Mouse (Mus musculus): ENCODE measurements around the gene Entpd1.

Entpd1 gene

DNA sequence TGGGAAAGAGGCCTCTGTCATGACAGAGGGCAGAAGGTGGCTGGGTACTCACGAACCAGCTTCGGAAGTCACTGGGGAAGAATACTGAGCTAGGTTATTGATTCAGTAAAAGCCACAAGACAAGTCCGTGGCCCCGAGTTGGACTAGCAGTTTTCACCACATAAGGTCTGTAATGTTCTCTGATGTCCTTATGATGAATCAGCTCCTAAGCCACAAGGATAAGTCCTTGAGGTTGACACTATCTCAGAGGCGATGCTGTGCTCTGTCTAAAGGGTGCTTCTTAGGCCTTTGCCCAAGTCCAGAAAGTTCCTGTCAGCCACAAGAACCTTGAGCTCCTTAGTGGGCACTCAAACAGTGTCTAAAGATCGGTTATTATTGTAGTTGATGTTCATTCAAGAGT is 49.7 kb downstream of the Entpd1 start:
- intact Hi-C loops (cut with DNase I) = no loop called here

DNA sequence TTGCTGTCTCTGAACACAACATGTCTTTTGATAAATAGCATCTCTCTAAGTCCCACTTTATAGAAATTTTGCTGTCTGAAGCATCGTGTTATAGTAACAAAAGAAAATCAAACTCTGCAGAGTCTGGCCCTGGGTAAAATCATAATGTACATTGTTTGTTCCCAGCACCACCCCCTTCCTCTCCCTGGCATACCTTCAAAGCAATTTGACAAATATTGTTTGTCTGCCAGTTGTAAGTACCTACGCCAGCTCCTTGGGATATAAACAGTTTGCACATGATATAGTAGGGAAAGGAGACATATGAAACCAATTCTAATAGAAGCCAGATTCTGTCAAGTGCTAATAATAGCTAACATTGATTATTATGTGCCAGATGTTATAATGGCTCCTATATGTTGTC is 50.6 kb downstream of the Entpd1 start:
- intact Hi-C loops (cut with DNase I) = no loop called here

DNA sequence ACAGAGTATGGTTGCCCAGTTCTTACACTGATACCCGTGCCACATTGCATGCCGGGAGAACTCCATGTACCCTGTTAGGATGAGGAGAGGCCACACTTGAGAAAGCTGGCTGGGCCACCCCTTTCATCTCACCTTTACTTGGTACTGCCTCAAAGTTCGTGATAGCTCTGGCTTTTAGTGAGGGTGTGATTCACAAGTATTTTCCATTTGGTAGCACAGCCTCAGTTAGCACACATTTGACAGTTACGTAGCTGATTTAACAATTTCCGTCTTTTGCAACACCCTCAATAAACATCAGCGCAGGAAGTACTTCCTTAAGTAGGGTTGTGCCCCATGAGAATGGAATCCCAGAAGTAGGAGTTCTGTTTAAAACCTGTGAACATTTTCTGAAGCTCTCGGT is 53.6 kb downstream of the Entpd1 start:
- intact Hi-C loops (cut with DNase I) = no loop called here

DNA sequence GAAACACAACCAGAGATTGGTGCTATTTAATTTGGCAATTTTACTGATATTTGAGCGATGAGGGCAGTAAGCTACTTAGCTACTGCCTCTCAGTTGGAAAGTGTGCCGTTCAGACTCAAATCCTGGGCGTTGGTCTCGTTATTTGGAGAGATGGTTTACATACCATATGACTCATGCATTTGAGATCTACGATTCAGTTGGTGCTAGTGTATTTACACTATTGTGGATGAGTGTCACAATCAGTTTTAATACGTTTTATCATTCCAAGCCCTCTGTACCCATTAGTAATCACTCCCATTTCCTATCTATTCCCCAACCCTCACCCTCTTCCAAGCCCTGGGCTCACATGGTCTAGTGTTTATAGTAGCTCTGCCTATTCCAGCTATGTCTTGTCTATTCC is 54.9 kb downstream of the Entpd1 start:
- intact Hi-C loops (cut with DNase I) = no loop called here

DNA sequence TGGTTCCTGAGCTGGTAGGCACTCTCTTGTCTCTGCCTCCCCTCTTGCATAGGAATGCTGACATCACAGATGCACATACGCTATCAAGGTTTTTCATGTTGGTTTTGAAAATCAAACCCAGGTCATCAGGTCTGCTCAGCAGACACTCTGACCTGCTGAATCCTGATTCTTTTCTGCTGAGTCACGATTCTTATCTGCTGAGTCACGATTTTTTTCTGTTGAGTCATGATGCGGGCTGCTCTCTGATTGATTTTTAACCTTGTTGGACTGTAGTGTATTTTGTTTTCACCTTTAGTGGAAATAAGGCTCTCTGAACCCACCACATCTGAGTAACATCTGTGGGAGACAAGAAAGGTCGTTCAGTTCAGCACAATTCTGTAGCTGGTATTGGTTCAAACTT is 63.2 kb downstream of the Entpd1 start:
- intact Hi-C loops (cut with DNase I) = no loop called here

DNA sequence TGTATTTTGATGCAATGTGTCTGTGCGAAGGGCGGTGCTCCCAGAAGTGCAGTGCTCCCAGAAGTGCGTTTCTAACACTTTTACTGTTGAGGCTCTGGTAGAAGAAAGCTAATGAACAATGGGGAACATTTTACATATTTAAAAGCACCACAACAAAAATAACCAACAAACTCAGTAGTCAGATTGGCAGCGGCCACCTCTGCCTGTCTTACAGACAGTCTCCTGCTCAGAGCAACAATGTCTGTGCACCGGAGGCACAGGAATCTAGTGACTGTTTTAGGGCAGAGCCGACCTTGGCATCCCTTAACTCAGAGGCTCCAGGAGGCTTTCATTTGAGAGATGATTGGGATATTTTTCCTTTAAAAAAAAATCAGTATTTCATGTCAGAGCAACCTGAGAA is 65.9 kb downstream of the Entpd1 start:
- intact Hi-C loops (cut with DNase I) = no loop called here

DNA sequence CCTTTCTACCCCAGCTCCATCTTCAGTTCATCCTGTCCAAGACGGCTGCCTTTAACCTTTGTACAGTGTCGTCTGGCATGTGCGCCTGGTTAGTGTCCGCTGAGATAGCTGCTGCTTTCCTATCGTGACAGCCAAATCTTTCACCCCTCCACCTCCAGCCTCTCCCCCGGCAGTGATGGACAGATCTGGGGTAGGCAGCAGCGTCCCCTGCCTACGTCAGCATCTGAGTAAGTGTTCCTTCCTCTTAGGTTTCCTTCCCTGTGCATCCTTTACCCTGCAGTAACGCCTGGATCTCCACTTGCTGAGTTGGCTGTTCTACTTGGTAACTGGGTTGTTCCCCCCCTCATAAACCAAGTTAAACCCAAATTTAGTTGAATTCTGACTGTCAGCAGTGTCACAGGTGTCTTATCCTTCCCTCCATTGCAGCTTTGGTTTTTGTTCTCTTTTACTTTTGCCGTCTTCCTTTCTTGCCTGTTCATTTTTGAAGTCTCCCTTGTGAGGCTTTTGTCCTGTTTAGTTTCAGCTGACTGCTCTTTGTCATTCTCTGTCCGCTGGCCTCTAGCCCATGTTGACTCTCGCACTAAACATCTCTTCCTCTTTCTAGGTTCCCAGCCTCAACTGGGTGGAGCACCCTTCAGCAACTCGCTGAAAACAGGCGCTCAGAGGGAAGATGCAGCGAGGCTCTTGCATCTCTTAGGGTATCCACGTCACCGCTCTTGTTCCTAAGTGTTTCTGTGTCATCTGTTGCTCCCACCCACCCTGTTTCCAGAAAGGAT is 66.6 kb downstream of the Entpd1 start:
- intact Hi-C loops (cut with DNase I) = no loop called here

DNA sequence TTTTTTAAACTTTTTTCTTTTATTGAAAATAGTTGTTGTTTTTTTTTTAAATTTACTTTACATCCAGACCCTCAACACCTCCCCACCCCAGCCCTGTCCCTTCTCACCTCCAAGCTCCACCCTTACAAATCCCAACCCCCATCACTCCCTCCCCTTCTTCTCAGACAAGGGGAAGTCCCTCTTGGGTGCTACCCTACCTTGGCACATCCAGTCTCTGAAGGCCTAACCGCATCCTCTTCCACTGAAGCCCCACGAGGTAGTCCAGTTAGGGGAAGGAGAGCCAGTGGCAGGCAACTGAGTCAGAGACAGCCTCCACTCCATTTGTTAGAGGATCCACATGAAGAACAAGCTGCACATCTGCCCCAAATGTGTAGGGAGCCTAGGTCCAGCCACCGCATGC is 67.5 kb downstream of the Entpd1 start:
- intact Hi-C loops (cut with DNase I) = no loop called here

DNA sequence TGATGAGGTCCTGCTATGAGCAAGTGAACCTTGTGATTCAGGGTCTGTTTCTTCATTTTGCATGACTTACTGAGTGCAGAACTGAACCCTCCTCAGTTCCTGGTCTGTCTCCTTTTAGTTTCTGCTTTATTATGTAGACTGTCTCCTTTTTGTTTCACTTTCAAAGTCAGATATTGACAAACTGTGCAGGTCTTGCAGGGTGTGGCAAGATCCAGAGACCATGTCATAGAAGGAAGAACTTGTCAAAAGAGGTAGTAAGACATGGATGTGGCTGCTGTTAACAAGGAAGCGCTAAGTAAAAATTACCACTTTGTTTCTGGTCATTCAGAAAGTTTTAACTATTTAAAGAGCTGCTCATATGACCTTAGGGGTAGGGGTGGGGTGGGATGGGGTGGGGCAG is 72.0 kb downstream of the Entpd1 start:
- intact Hi-C loops (cut with DNase I) = no loop called here

DNA sequence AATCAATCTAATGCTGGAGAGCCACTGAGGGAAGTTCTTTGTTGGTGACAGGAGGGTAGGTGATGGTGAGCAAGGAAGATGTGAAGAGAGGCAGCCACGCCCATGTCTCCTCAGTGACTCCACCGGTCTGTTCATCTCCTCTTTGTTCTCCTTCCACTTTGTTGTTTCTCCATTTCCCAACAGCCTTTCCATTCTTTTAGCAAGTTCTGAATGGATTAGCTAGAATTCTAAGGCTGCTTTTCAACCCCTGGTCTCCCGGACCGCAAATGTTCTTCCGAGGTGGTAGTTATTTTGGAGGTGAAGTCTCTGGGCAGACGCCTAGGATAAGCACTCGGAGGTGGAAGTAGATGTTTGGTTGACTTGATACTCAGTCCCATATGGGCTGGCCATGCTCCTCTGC is 72.4 kb downstream of the Entpd1 start:
- intact Hi-C loops (cut with DNase I) = no loop called here

DNA sequence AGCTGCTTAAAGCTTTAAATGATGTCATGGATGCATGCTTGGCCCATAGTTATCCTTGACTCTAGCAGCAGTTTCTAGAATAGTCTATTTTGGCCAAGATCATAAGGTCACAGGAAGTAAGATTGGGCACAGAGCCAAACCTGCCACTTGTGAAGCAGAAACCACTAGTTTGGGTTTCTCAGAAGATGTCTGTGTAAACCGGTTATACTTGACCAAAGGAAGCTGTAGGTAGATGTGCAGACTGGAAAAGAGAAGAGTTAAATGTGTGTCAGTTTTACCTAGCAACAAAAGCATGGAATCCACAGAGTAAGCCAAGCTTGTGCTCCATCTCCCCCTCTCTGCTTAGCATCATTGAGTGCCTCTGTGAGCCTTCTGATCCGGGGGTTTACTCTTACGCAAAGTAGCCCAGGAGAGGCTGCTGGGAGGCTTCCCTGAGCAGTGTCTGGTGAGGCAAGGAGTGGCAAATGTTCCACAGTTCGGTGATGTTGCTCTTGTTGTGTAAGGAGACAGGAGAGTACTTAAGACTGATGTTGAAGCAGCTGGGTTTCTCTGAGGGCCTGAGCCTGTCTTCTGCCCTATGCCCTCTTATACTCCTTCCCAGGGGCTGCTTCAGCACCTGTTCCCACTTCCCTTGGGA is 75.2 kb downstream of the Entpd1 start:
- intact Hi-C loops (cut with DNase I) = no loop called here

DNA sequence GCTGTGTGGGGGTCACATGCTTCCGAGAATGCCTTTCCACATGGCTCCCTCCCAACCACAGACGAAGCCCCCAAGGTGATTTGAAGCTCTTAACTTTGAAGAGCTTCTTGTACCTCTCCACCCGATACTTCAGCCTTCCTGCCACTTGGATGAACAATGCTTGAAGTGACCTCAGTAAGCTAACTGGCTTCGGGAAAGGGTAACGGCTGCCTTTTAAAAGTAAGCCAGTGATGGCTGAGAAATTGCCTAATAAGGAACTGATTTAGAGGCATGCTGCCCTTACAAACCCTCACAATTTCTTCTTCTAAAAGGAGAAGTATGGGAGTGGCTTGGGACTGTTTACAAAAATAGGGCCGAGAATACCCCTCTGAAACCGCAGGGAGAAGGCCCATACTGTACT is 81.0 kb downstream of the Entpd1 start:
- intact Hi-C loops (cut with DNase I) = no loop called here

DNA sequence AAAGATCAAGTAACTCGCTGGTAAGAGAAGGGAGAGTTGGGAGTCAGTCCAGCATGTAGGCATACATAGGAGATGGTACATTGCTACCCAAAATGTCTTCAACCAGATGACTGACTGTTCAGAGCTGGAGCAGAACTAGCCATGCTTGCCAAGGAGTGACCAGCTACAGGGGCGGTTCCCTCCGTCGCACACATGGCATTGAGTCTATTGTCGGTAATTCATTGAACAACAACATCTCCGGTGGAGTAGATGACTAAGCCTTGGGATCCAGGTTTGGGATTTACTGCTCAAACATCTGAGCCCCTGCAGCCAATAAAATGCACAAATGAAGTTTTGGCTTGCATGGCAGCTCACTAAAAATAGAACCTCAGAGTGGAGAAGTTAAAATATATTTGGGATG is 84.0 kb downstream of the Entpd1 start:
- intact Hi-C loops (cut with DNase I) = no loop called here

DNA sequence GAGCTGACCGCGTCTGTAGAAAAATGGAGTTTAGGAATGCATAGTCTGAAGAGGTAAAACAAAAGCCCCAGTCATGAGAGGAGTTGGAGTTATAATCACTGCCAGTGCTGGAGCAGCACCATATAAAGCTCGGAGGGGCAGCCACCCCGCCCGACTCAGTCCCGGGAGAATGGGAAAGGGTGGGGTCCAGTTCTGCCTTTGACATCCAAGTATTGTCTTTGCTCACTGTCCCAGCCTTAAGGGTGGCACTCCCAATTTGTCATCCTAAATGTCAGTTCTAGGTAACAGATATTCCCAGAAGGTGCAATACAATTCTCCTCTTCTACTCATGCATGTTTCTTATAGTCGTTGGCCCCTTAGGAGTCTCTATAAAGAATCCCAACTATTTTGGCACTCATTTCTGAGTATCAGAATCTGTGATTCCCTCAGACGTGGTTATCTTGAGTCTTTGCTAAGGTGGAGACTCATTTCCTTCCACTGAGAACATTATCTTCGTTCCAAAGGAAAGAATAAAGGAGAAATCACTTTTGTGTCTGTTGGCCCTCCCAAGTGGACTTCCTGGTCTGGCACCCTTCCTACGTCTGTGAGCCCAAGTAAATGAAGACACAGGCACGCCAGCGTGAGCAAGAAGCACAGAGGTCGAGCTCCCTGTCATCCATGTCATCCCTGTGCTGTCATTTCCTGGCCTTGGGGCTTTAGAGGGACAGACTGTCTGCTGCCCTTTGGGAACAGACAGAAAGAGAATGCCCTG is 86.1 kb downstream of the Entpd1 start:
- intact Hi-C loops (cut with DNase I) = no loop called here

DNA sequence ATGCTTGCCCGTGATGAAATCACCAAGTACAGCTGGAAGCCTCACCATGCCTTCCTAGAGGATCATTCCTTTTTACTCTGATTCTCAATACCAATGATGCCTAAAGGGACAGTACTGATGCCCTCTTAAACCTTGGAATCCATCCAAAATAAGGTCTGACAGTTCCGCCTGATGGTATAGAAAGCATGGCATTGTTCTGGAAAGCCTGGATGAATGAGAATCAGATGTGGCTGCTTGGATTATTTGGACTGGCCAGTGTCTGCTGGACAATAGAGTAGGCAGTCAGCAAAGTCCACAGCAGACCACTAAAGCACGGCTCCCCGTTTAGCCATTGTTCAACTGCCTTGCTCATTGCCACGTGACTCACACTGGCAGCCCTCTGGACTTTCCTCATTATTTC is 87.7 kb downstream of the Entpd1 start:
- intact Hi-C loops (cut with DNase I) = no loop called here

DNA sequence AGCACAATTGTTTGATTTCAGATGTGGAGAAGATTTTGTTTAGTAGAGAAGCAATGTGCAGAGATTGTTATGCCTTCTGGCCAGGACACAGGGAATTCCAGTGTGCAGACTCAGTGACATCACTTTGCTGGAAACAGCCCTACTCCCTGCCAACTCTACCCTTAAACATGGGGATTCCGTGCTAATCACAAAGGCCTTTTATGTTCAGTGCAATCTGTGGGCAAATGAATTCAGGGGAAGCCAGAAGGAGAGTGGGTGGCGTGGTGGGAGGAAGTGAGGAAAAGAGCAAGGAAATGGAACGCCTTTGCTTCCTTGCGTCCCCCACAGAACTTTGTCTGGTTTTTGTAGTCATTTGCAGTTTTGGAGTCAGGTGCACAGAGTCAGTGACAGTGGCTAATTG is 90.2 kb downstream of the Entpd1 start:
- intact Hi-C loops (cut with DNase I) = no loop called here

DNA sequence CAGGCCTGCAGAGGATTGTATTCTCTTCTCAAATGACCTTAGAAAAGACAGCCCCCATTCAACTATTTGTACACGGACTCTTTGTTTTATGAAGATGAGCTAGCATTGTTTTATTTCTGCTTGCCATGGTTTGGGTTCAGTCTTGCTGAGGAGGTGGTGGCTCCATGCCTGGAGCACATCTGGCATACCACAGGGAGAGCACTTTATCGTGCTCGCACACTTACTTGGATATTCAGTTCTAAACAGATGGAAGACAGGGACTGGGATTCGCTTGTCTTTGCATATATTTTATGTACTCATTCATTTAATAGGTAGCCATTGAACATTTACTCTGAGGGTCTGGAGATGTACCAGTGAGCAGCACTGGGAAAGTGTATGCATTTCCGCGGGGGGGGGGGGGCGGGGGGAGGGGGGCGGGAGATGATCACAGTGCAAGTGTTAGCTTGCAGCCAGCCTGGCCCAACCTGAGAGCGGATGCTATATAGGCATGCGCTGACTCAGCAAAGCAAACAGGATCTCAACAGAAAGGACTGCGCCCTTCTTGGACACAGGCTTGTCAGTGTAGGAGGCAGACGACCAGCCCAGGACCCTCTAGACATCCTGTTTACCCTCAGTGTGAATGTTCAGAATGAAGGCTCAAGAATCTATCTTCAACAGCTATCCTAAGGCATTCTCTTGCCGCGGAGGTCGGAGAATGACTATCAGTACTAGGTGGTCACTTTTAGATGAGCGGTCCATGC is 100.9 kb downstream of the Entpd1 start:
- intact Hi-C loops (cut with DNase I) = no loop called here

DNA sequence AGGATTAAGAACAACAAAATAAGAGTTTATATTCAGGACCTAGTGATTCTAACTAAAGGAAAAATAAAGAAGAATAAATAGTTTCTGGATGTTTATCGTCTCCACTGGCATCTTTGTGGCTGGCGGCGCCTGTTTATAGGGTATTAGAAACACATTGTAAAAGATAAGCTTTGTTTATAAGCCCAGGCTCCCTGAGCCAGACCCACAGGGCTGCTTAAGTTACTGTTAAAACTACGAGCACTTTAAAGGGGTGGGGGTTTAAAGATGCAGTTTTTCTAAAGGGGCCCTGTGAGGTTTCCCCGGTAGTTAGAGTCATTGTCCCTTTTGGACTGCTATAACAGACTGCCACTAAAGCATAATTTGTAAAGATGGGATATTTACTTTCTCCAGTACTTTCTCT is 102.5 kb downstream of the Entpd1 start:
- intact Hi-C loops (cut with DNase I) = no loop called here

DNA sequence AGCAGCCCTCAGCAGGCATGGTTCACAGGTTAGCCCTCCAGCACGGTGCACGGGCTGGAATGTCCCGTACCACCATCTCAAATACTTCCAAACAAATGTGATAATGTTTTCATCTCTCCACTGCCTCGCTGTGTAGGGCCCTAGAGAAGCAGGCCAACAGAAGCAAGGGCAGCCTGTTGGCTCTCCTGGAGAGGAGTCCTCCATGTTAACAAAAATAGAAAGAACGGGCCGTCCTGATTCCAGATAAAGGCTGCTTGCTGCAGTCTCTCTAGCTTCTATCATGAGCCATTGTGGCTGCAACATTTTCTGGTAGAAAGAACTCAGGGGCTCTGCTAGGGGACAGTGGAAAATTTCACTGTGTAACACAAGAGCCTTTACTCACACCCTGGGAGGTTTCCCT is 104.8 kb downstream of the Entpd1 start:
- intact Hi-C loops (cut with DNase I) = no loop called here

DNA sequence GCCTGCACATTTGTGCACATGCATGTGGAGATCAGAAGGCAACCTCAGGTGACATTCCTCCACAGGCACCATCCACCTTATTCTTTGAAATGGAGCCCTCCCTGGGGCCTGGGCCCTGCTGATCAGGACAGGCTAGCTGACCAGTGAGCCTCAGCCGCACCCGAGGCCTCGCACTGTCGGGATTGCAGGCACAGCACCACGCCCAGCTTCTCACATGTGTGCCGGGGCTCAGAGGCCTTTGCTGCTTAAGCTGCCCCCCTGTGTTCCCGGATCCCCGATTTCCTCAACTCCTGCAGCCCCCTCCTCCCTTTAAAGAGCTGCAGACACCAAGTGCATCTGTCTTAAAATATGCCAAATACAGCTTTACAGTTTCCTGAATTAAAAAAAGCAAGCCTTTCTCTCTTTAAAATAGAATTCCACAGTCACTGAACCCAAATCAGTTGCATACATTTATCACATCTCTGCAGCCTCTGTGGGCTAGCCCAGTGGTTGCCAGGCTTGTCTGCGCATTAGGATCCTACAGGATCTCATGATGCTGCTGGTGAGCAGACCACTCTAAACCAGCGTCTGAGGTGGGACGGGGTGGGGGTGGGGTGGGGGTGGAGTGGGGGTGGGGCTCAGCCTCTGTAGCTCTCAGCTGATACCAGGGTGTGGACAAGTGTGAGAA is 107.4 kb downstream of the Entpd1 start:
- intact Hi-C loops (cut with DNase I) = no loop called here

DNA sequence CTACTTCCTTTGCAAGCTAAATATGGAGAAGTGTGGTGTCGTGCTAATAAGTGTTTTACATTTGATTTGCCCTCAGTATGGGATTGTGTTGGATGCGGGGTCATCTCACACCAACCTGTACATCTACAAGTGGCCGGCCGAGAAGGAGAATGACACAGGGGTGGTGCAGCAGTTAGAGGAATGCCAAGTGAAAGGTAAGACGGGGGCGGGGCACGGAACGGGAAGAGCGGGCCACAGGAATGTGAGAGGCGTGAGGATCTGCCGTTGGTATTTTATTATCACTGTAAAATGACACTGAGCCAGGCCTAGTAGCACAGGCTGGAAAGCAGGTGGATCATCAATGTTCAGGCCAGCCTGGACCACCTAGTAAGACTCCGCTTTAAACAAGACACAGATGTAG is 108.2 kb downstream of the Entpd1 start:
- intact Hi-C loops (cut with DNase I) = no loop called here

All from adrenal gland (tissue).